Mouse (Mus musculus): ENCODE results near the gene 4931409K22Rik. TPM values are rescaled to one million over a fixed set of nuclear protein-coding genes. Genes with fewer than 3 reads are reported as not detected.
A peak's percentile ranks its signal among the peaks of the same experiment; 100 is the strongest.

Gene 4931409K22Rik
- polyA plus RNA-seq, 1 experiment from 2014 or later = 0.15 TPM

- Histone ChIP-seq H3K27me3 (replicated peaks; ENCODE audit: control insufficient read depth, insufficient read depth, low read length) (0 out of 2 replicates have a peak, but pooled peaks cover 8% of the 10 kb centered on the region), H3K9me3 (ENCODE audit: control insufficient read depth, low read length) (no peaks in the 10 kb centered on the region), H3K36me3 (ENCODE audit: control insufficient read depth, insufficient read depth, low read length) (no peaks in the 10 kb centered on the region), H3K4me3 (ENCODE audit: low read depth, low read length) (peak overlapping the region; percentile 65), H3K9ac (ENCODE audit: low read length) (peak overlapping the region; percentile 89), H3K4me2 (ENCODE audit: low read length) (peak overlapping the region; percentile 74), H3K4me1 (replicated peaks; ENCODE audit: control insufficient read depth, insufficient read depth, low read length) (peaks cover 58% of the 10 kb centered on the region), H3K27ac (ENCODE audit: low read depth) (peak overlapping the region; percentile 99)
- DNase-seq (ENCODE audit: low spot score) = peak; percentile 90
- WGBS = under 1% methylated on average over 73 of the region's 73 CpGs
- peak; percentile 54 for ATAC-seq (replicated peaks; ENCODE audit: low FRiP score, low TSS enrichment, low read depth)
These were observed 45.5 kb upstream of the 4931409K22Rik start for GRCm38 (mm10) chr5:24601911-24602750.

DNA sequence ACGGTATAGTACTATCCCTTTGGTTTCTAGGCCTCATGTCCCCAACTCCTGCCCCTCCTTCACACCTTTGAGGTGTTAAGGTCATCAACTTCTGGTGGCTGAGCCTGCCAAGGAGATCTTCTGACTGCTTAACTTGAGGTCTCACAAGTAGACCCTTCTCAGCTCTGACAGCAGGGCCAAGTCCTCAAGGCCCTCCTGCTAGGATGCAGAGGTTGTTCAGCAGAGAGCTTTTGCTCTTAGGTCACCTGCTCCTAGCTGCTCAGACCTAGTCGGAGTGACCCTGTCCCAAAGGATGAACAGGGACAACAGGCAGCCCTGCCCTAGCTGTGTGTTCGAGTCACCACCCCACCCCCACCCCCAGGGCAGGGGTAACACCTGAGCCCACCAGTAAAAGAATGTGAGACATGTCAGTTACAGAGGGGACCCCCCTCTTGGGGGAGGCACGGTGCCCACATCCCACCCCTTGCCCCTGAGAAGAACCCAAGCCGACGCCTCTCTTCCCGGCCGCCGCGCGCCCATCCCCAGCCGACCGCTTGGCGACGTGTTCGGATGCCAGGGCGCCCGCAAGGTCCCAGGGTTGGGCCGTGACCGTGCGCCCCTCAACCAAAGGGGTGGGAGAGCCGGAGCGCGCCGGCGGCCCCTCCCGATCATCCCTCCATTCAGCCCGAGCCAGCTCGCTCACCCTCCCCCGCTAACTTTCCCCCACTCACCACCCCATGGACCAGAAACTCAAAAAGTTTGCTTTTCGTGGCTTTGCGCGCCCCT lies 44.6 kb upstream of the 4931409K22Rik start:
- Histone ChIP-seq H3K9ac (ENCODE audit: low read length) (peak overlapping the region; percentile 89), H3K36me3 (ENCODE audit: control insufficient read depth, insufficient read depth, low read length) (no peaks in the 10 kb centered on the region), H3K9me3 (ENCODE audit: control insufficient read depth, low read length) (no peaks in the 10 kb centered on the region), H3K27me3 (replicated peaks; ENCODE audit: control insufficient read depth, insufficient read depth, low read length) (0 out of 2 replicates have a peak, but pooled peaks cover 8% of the 10 kb centered on the region), H3K4me3 (ENCODE audit: low read depth, low read length) (peak overlapping the region; percentile 65), H3K4me1 (replicated peaks; ENCODE audit: control insufficient read depth, insufficient read depth, low read length) (peaks cover 53% of the 10 kb centered on the region), H3K4me2 (ENCODE audit: low read length) (peak overlapping the region; percentile 74), H3K27ac (ENCODE audit: low read depth) (peak overlapping the region; percentile 99)
- DNase-seq (ENCODE audit: low spot score) = no peak
- ATAC-seq (replicated peaks; ENCODE audit: low FRiP score, low TSS enrichment, low read depth) = 0 out of 2 replicates have a peak, but pooled peaks have one; percentile 14
- 1% methylated on average over 33 of the region's 33 CpGs for WGBS

- peaks cover 1% of the 10 kb centered on the region; the same call in 1 of the 2 replicates for H3K36me3 ChIP-seq (ENCODE audit: control insufficient read depth, insufficient read depth, low read length)
- peak overlapping the region; percentile 74 for H3K4me2 ChIP-seq (ENCODE audit: low read length)
- 70% methylated on average over 2 of the region's 2 CpGs for WGBS
- no peak overlapping the region for H3K4me3 ChIP-seq (ENCODE audit: low read depth, low read length)
- no peak for ATAC-seq (replicated peaks; ENCODE audit: low FRiP score, low TSS enrichment, low read depth)
- H3K27ac ChIP-seq (ENCODE audit: low read depth) = no peak overlapping the region
- no peak overlapping the region for H3K9ac ChIP-seq (ENCODE audit: low read length)
- H3K27me3 ChIP-seq (replicated peaks; ENCODE audit: control insufficient read depth, insufficient read depth, low read length) = 0 out of 2 replicates have a peak, but pooled peaks cover 8% of the 10 kb centered on the region
- H3K9me3 ChIP-seq (ENCODE audit: control insufficient read depth, low read length) = no peaks in the 10 kb centered on the region
- peaks cover 43% of the 10 kb centered on the region for H3K4me1 ChIP-seq (replicated peaks; ENCODE audit: control insufficient read depth, insufficient read depth, low read length)
- no peak for DNase-seq (ENCODE audit: low spot score)
These were observed 43.6 kb upstream of the 4931409K22Rik start for GRCm38 (mm10) chr5:24600236-24600635.

DNA sequence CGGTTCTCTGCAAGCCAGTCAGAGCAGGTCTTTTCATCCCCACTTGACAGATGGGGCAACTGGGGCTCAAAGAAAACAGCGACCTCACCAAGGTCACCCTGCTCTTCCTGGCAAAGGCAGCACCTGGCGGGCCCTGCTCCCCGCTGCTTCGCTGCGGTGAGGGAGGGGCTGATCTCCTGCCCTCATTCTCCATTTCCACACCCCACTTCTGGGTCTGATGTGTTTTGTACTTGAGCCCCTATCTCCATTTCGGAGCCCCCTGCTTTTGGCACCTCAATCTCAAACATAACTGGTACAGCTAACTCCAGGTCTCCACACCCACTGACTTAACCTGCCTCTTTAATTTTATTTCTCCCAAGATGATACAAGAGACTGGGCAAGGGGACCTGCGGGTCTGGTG lies 42.5 kb upstream of the 4931409K22Rik start:
- Histone ChIP-seq H3K4me3 (ENCODE audit: low read depth, low read length) (peak overlapping the region; percentile 38), H3K27me3 (replicated peaks; ENCODE audit: control insufficient read depth, insufficient read depth, low read length) (0 out of 2 replicates have a peak, but pooled peaks cover 8% of the 10 kb centered on the region), H3K4me2 (ENCODE audit: low read length) (peak overlapping the region; percentile 78), H3K27ac (ENCODE audit: low read depth) (no peak overlapping the region), H3K36me3 (ENCODE audit: control insufficient read depth, insufficient read depth, low read length) (peaks cover 12% of the 10 kb centered on the region), H3K9me3 (ENCODE audit: control insufficient read depth, low read length) (no peaks in the 10 kb centered on the region), H3K9ac (ENCODE audit: low read length) (peak overlapping the region; percentile 44; the same call in 1 of the 2 replicates), H3K4me1 (replicated peaks; ENCODE audit: control insufficient read depth, insufficient read depth, low read length) (peaks cover 40% of the 10 kb centered on the region)
- 22% methylated on average over 8 of the region's 8 CpGs for WGBS
- no peak for DNase-seq (ENCODE audit: low spot score)
- no peak for ATAC-seq (replicated peaks; ENCODE audit: low FRiP score, low TSS enrichment, low read depth)

- peaks cover 34% of the 10 kb centered on the region for H3K4me1 ChIP-seq (replicated peaks; ENCODE audit: control insufficient read depth, insufficient read depth, low read length)
- H3K27ac ChIP-seq (ENCODE audit: low read depth) = no peak overlapping the region
- WGBS = 1% methylated on average over 40 of the region's 41 CpGs
- H3K4me2 ChIP-seq (ENCODE audit: low read length) = peak overlapping the region; percentile 78
- H3K4me3 ChIP-seq (ENCODE audit: low read depth, low read length) = peak overlapping the region; percentile 38
- peaks cover 18% of the 10 kb centered on the region for H3K36me3 ChIP-seq (ENCODE audit: control insufficient read depth, insufficient read depth, low read length)
- H3K9ac ChIP-seq (ENCODE audit: low read length) = peak overlapping the region; percentile 44
- H3K27me3 ChIP-seq (replicated peaks; ENCODE audit: control insufficient read depth, insufficient read depth, low read length) = 0 out of 2 replicates have a peak, but pooled peaks cover 8% of the 10 kb centered on the region
- H3K9me3 ChIP-seq (ENCODE audit: control insufficient read depth, low read length) = no peaks in the 10 kb centered on the region
- no peak for ATAC-seq (replicated peaks; ENCODE audit: low FRiP score, low TSS enrichment, low read depth)
- peak; percentile 84 for DNase-seq (ENCODE audit: low spot score)
These were observed 42.0 kb upstream of the 4931409K22Rik start for GRCm38 (mm10) chr5:24598570-24599006.

- H3K4me1 ChIP-seq (replicated peaks; ENCODE audit: control insufficient read depth, insufficient read depth, low read length) = peaks cover 29% of the 10 kb centered on the region
- H3K4me3 ChIP-seq (ENCODE audit: low read depth, low read length) = peak overlapping the region; percentile 38
- no peak for DNase-seq (ENCODE audit: low spot score)
- H3K27ac ChIP-seq (ENCODE audit: low read depth) = no peak overlapping the region
- WGBS = 31% methylated on average over 15 of the region's 15 CpGs
- H3K27me3 ChIP-seq (replicated peaks; ENCODE audit: control insufficient read depth, insufficient read depth, low read length) = 0 out of 2 replicates have a peak, but pooled peaks cover 8% of the 10 kb centered on the region
- H3K9ac ChIP-seq (ENCODE audit: low read length) = peak overlapping the region; percentile 44
- peaks cover 23% of the 10 kb centered on the region for H3K36me3 ChIP-seq (ENCODE audit: control insufficient read depth, insufficient read depth, low read length)
- no peaks in the 10 kb centered on the region for H3K9me3 ChIP-seq (ENCODE audit: control insufficient read depth, low read length)
- no peak for ATAC-seq (replicated peaks; ENCODE audit: low FRiP score, low TSS enrichment, low read depth)
- H3K4me2 ChIP-seq (ENCODE audit: low read length) = peak overlapping the region; percentile 78
These were observed 41.4 kb upstream of the 4931409K22Rik start for GRCm38 (mm10) chr5:24597901-24598569.

- H3K9me3 ChIP-seq (ENCODE audit: control insufficient read depth, low read length) = no peaks in the 10 kb centered on the region
- 0 out of 2 replicates have a peak, but pooled peaks cover 8% of the 10 kb centered on the region for H3K27me3 ChIP-seq (replicated peaks; ENCODE audit: control insufficient read depth, insufficient read depth, low read length)
- H3K36me3 ChIP-seq (ENCODE audit: control insufficient read depth, insufficient read depth, low read length) = peaks cover 31% of the 10 kb centered on the region
- no peak overlapping the region for H3K4me3 ChIP-seq (ENCODE audit: low read depth, low read length)
- 65% methylated on average over 2 of the region's 2 CpGs for WGBS
- no peak overlapping the region for H3K27ac ChIP-seq (ENCODE audit: low read depth)
- no peak overlapping the region for H3K9ac ChIP-seq (ENCODE audit: low read length)
- DNase-seq (ENCODE audit: low spot score) (peak; percentile 87), ATAC-seq (replicated peaks; ENCODE audit: low FRiP score, low TSS enrichment, low read depth) (no peak)
- no peak overlapping the region for H3K4me2 ChIP-seq (ENCODE audit: low read length)
- peaks cover 23% of the 10 kb centered on the region for H3K4me1 ChIP-seq (replicated peaks; ENCODE audit: control insufficient read depth, insufficient read depth, low read length)
These were observed 40.7 kb upstream of the 4931409K22Rik start for GRCm38 (mm10) chr5:24597221-24597728.
